13 mouse cellular contexts compared by ENCODE assay signal in the genomic region with DNA sequence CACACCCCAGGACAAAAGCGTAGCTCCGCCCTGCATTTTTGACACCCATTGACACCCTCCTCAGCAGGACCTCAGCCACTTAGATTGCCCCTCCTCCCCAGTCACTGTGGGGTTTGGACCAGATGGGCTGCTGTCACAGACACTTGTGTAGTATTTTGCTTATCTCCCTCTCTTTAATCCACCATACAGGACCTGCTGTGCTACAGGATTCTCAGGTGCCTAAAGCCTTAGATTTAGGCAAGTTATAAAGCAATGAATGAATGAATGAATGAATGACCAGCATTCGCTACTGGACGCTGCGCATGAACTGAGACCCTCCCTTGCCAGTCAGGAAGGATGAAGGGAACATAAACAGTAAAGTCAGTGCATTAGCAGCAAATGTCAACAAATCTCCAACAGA. TPM values are rescaled to one million over a fixed set of nuclear protein-coding genes. Genes with fewer than 3 reads are reported as not detected.
A peak's percentile ranks its signal among the peaks of the same experiment; 100 is the strongest.
DNase-seq lines count a peak whose midpoint lies in the region; ATAC-seq and TF ChIP-seq lines count a peak whose summit lies in the region.
"Had no signal": no experiment of that assay in that cellular context is flagged by ENCODE, and none has a peak within 500 bp of the region (broad histone marks: within the 10 kb centered on the region; RNA-seq: fewer than 3 reads in every experiment).

No protein-coding gene starts in this region.

- no peak for ATAC-seq in hindbrain, embryonic 12.5 days (ENCODE audit: low FRiP score)
- no peak for ATAC-seq in hindbrain, embryonic 11.5 days (ENCODE audit: low FRiP score)
- no peak for ATAC-seq in stomach, embryonic 14.5 days (ENCODE audit: insufficient number of reproducible peaks, insufficient read depth, low FRiP score, low read depth)
- ATAC-seq in stomach, postnatal 0 days (ENCODE audit: low FRiP score, low TSS enrichment), result no peak
- ATAC-seq: Patski had no signal

- H3K4me1 ChIP-seq in hindbrain, embryonic 12.5 days, result peaks cover 29% of the 10 kb centered on the region
- peaks cover 18% of the 10 kb centered on the region for H3K4me1 ChIP-seq in hindbrain, embryonic 11.5 days (replicated peaks; ENCODE audit: control insufficient read depth, insufficient read depth, low read length)
- H3K4me1 ChIP-seq in stomach, embryonic 14.5 days (ENCODE audit: control insufficient read depth, insufficient read depth, low read length), result peaks cover 33% of the 10 kb centered on the region
- peaks cover 13% of the 10 kb centered on the region for H3K4me1 ChIP-seq in stomach, postnatal 0 days (replicated peaks; ENCODE audit: control insufficient read depth, insufficient read depth)
- H3K4me1 ChIP-seq in limb, embryonic 10.5 days, result peaks cover 45% of the 10 kb centered on the region

- no peak overlapping the region for H3K27ac ChIP-seq in hindbrain, embryonic 12.5 days
- H3K27ac ChIP-seq in hindbrain, embryonic 11.5 days (ENCODE audit: low read depth, low read length), result no peak overlapping the region
- no peak overlapping the region for H3K27ac ChIP-seq in stomach, embryonic 14.5 days (ENCODE audit: low read length)
- no peak overlapping the region for H3K27ac ChIP-seq in stomach, postnatal 0 days (replicated peaks)
- H3K27ac ChIP-seq in limb, embryonic 10.5 days, result no peak overlapping the region

- no peak for TF ChIP-seq CTCF in stomach, postnatal 0 days (IDR thresholded peaks at IDR 0.05; ENCODE audit: low read depth)

- no peaks in the 10 kb centered on the region for H3K9me3 ChIP-seq in hindbrain, embryonic 12.5 days (replicated peaks)
- H3K9me3 ChIP-seq in hindbrain, embryonic 11.5 days (ENCODE audit: control insufficient read depth, low read length), result no peaks in the 10 kb centered on the region
- H3K9me3 ChIP-seq in stomach, embryonic 14.5 days (ENCODE audit: control insufficient read depth, low read depth, low read length), result no peaks in the 10 kb centered on the region
- H3K9me3 ChIP-seq in stomach, postnatal 0 days (ENCODE audit: control insufficient read depth, low read length), result no peaks in the 10 kb centered on the region
- no peaks in the 10 kb centered on the region for H3K9me3 ChIP-seq in limb, embryonic 10.5 days (replicated peaks)

- TF ChIP-seq EP300 in stomach, postnatal 0 days (optimal IDR thresholded peaks at IDR 0.05), result no peak

- no peak for DNase-seq in hindbrain, embryonic 11.5 days (ENCODE audit: low spot score)
- no peak for DNase-seq in stomach, postnatal 0 days (ENCODE audit: low spot score)
- DNase-seq in limb, embryonic 10.5 days (ENCODE audit: low spot score), result peak; percentile 43
- peak; percentile 30 for DNase-seq in thymus, postnatal 25 days
- DNase-seq in layer of hippocampus, adult 18-20 months (ENCODE audit: low spot score in 2 of 2), result no peak
- DNase-seq in yolk sac, embryonic 10.5 days (ENCODE audit: low spot score), result no peak
- DNase-seq: cerebellum, adult 9-11 months; gastrocnemius, postnatal 14 days had no signal

- WGBS in hindbrain, embryonic 12.5 days, result 10% methylated on average over 5 of the region's 5 CpGs
- 2% methylated on average over 5 of the region's 5 CpGs for WGBS in hindbrain, embryonic 11.5 days
- WGBS in stomach, embryonic 14.5 days, result 3% methylated on average over 5 of the region's 5 CpGs
- 12% methylated on average over 5 of the region's 5 CpGs for WGBS in stomach, postnatal 0 days
- 3% methylated on average over 5 of the region's 5 CpGs for WGBS in limb, embryonic 10.5 days

- peak overlapping the region; percentile 55; the same call in 1 of the 2 replicates for H3K4me2 ChIP-seq in hindbrain, embryonic 12.5 days (replicated peaks)
- no peak overlapping the region for H3K4me2 ChIP-seq in hindbrain, embryonic 11.5 days (replicated peaks; ENCODE audit: low read depth, low read length)
- H3K4me2 ChIP-seq in stomach, embryonic 14.5 days (replicated peaks; ENCODE audit: low read depth, low read length), result peak overlapping the region; percentile 60; the same call in 1 of the 2 replicates
- no peak overlapping the region for H3K4me2 ChIP-seq in stomach, postnatal 0 days (replicated peaks; ENCODE audit: low read depth)

- no peaks in the 10 kb centered on the region for H3K36me3 ChIP-seq in hindbrain, embryonic 12.5 days
- H3K36me3 ChIP-seq in hindbrain, embryonic 11.5 days (ENCODE audit: control insufficient read depth, insufficient read depth, low read length), result no peaks in the 10 kb centered on the region
- no peaks in the 10 kb centered on the region for H3K36me3 ChIP-seq in stomach, embryonic 14.5 days (ENCODE audit: control insufficient read depth, insufficient read depth, low read length)
- H3K36me3 ChIP-seq in stomach, postnatal 0 days (ENCODE audit: control insufficient read depth, insufficient read depth, low read length), result no peaks in the 10 kb centered on the region
- H3K36me3 ChIP-seq in limb, embryonic 10.5 days, result no peaks in the 10 kb centered on the region

- H3K27me3 ChIP-seq in hindbrain, embryonic 12.5 days, result peaks cover 92% of the 10 kb centered on the region
- peaks cover 85% of the 10 kb centered on the region for H3K27me3 ChIP-seq in hindbrain, embryonic 11.5 days (ENCODE audit: control insufficient read depth, insufficient read depth, low read length)
- H3K27me3 ChIP-seq in stomach, embryonic 14.5 days (ENCODE audit: control insufficient read depth, insufficient read depth, low read length), result peaks cover 40% of the 10 kb centered on the region
- H3K27me3 ChIP-seq in stomach, postnatal 0 days (ENCODE audit: control insufficient read depth, insufficient read depth, low read length), result peaks cover 20% of the 10 kb centered on the region; the same call in 1 of the 2 replicates
- peaks cover 100% of the 10 kb centered on the region for H3K27me3 ChIP-seq in limb, embryonic 10.5 days (ENCODE audit: low read depth, poor library complexity, severe bottlenecking)

- H3K9ac ChIP-seq in hindbrain, embryonic 12.5 days, result no peak overlapping the region
- no peak overlapping the region for H3K9ac ChIP-seq in hindbrain, embryonic 11.5 days (ENCODE audit: low read depth, low read length)
- no peak overlapping the region for H3K9ac ChIP-seq in stomach, embryonic 14.5 days (replicated peaks; ENCODE audit: low read depth, low read length)
- H3K9ac ChIP-seq in stomach, postnatal 0 days (ENCODE audit: low read length), result no peak overlapping the region

- H3K4me3 ChIP-seq in hindbrain, embryonic 12.5 days, result no peak overlapping the region
- H3K4me3 ChIP-seq in hindbrain, embryonic 11.5 days (ENCODE audit: low read depth, low read length), result no peak overlapping the region
- no peak overlapping the region for H3K4me3 ChIP-seq in stomach, embryonic 14.5 days (ENCODE audit: low read depth, low read length)
- H3K4me3 ChIP-seq in stomach, postnatal 0 days (ENCODE audit: low read depth, low read length), result no peak overlapping the region
- H3K4me3 ChIP-seq in limb, embryonic 10.5 days, result peak overlapping the region; percentile 50; the same call in 1 of the 2 replicates

RNA-seq across cellular contexts. Expression of gene Gfi1, which starts 5.3 kb away (rescaled TPM):
- polyA plus RNA-seq in hindbrain, embryonic 12.5 days (2016; fragmentation: Nextera tagmentation; extraction: Ambion mirVana), result 0.23 TPM in 1 of 2 replicates, not detected in the other
- polyA plus RNA-seq in hindbrain, embryonic 11.5 days (2014; fragmentation: Nextera tagmentation; extraction: Ambion mirVana), result 0.07 and 0.12 TPM in 2 replicates
- polyA plus RNA-seq in stomach, embryonic 14.5 days (2014; fragmentation: Nextera tagmentation; extraction: Ambion mirVana), result 0.46 TPM in 1 of 2 replicates, not detected in the other
- 0.10 TPM in 1 of 2 replicates, not detected in the other for polyA plus RNA-seq in stomach, postnatal 0 days (2015; fragmentation: Nextera tagmentation; extraction: Ambion mirVana)
- polyA plus RNA-seq in limb, embryonic 10.5 days (2016; fragmentation: Nextera tagmentation; extraction: Ambion mirVana), result 0.05 and 0.26 TPM in 2 replicates
- total RNA-seq in layer of hippocampus, adult 18-20 months (2021), result not detected
- total RNA-seq: gastrocnemius, postnatal 14 days; left cerebral cortex, postnatal 25 days had no signal
- polyA plus RNA-seq: forebrain, embryonic 16.5 days had no signal

Comparison
In these comparisons a context has a peak if more than half of its experiments do, and no peak if none do; other contexts are left out.
1. H3K4me2 ChIP-seq: peak in hindbrain, embryonic 12.5 days (single experiment) and stomach, embryonic 14.5 days (single experiment); none in hindbrain, embryonic 11.5 days (single experiment) and stomach, postnatal 0 days (single experiment).
2. DNase-seq: peak in limb, embryonic 10.5 days (single experiment) and thymus, postnatal 25 days (single experiment); none in hindbrain, embryonic 11.5 days (single experiment), stomach, postnatal 0 days (single experiment), layer of hippocampus, adult 18-20 months (0 of 2) and yolk sac, embryonic 10.5 days (single experiment).